Mouse (Mus musculus): Measurements from ENCODE around the gene Zmym6.

GRCm38 (mm10) chr4:127168211-127168913 is 91.2 kb downstream of the Zmym6 start:
- TF ChIP-seq CTCF (conservative IDR thresholded peaks at IDR 0.05; ENCODE audit: low read length) (no peak), POU5F1 (IDR thresholded peaks at IDR 0.05; ENCODE audit: borderline replicate concordance, low read length) (no peak)
